Mouse (Mus musculus) frontal cortex, postnatal 36 days (tissue): ENCODE results near the gene Rnf227.
"Not testable (repeated sequence)": the region's sequence is repeated elsewhere in the genome, so short reads cannot be mapped to it uniquely, and the experiment has no call there.

Experiments used
- DNase-seq, 2 experiments: peaks; one replicate each; pipeline ENCODE4 v3.0.0; 2022; ENCODE audit warnings: low spot score in 2 of 2

The Rnf227 gene

GRCm38 (mm10) chr11:69340161-69341131 lies at the start of gene Rnf227:
Rnf227 (plus strand) TSS chr11:69340461.
- peak; percentile 83 to 87 for DNase-seq

DNA sequence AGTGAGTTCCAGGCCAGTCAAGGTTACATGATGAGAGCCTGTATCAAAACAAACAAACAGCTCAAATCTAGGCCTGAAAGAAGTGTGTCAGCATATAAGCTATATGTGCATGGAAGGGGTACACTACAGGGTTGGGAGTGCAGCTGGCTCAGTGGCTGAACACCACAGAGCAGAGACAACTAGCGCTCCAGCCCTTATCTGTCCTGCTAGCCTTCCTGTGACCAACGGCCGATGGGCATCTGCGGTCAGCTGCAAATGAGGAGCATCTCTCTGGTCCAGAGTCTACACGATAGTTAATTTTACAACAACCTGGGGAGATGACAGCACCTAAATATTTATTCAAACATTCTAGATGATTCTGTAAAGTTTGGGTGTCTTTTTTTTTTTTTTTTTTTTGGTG lies 49.1 kb upstream of the Rnf227 start:
- no peak for DNase-seq

- DNase-seq = peak; percentile 15 to 38
Measured at GRCm38 (mm10) chr11:69295286-69295685, 45.0 kb upstream of the Rnf227 start.

DNA sequence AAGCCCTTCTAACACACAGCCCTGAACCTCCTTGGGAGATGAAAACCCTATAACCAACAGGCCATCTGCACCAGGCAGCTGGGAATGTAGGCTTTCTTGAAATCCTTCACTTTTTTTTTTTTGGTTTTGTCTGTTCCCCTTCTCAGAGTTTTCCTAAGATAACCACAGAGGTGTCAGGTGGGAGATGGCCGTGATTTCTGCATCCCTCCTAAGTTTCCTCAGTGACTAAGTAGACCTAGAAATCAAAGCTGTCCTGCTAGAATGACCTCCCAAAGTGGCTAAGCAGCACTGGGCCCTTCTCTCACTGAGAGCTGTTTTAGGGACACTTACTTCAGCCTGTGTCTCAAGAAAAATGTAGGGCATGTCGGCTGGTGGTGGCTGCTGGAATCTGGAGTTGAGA lies 42.5 kb upstream of the Rnf227 start:
- peak in 1 of 2 experiments; percentile 27 for DNase-seq

- no peak for DNase-seq
Measured at GRCm38 (mm10) chr11:69298231-69298630, 42.0 kb upstream of the Rnf227 start.

- no peak for DNase-seq
Measured at GRCm38 (mm10) chr11:69302817-69303216, 37.4 kb upstream of the Rnf227 start.

DNA sequence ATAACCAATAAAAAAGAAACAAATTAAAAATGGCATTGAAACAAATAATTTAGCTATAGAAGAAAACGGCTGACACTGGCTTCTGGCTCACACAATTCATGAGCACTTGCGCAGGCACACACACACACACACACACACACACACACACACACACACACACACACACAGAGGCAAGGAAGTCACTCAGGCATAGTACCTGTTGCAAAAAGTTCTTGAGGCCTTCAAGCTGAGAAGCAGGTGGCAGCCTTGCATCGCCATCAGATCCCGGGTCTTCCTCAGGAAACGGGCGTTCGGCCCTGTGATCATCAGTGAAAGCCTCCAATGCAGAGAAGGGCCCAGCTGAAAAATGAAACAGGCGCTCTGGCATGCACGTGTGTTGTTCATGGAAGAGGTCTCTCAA lies 35.0 kb upstream of the Rnf227 start:
- no peak for DNase-seq

- DNase-seq = no peak
Measured at GRCm38 (mm10) chr11:69306039-69306438, 34.2 kb upstream of the Rnf227 start.

DNA sequence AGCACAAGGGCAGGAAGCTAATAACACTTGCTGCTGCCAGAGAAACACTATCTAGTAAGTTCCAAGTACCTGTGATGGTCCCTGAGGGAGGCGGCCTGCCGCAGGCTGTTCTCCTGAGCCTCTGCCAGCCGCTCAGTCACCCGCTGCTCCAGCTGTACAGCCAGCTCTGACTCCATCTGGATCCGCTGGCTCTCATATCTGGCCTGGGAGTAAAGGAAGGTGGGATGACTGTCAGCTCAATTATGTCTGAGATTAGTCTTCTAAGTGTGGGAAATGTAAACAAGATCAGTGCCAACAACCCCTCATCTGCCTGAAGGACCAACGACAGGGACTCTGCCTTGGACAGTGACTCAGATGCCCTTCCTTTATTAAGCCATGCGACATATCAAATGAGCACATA lies 29.0 kb upstream of the Rnf227 start:
- DNase-seq = no peak

GRCm38 (mm10) chr11:69316361-69316760 lies 23.9 kb upstream of the Rnf227 start:
- no peak for DNase-seq

- not testable (repeated sequence) for DNase-seq
Measured at GRCm38 (mm10) chr11:69318000-69318399, 22.3 kb upstream of the Rnf227 start.

DNA sequence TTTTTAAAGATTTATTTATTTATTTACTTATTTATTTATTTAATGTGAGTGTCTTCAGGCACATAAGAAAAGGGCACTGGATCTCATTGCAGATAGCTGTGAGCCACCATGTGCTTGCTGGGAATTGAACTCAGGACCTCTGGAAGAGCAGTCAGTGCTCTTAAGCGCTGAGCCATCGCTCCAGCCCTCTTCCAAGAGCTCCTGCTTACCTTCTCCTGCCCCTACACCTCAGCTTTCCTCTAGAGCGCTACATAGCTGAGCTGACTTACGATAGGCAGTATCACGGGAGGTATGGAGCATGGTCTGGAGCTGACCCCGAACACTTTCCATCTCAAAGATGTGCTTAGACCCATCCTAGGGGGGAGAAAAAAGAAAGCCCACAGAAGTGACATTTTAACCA lies 18.7 kb upstream of the Rnf227 start:
- DNase-seq = no peak

- peak in 1 of 2 experiments; percentile 50 for DNase-seq
Measured at GRCm38 (mm10) chr11:69322010-69322409, 18.3 kb upstream of the Rnf227 start.

GRCm38 (mm10) chr11:69322693-69323471 lies 17.4 kb upstream of the Rnf227 start:
- DNase-seq = no peak

DNA sequence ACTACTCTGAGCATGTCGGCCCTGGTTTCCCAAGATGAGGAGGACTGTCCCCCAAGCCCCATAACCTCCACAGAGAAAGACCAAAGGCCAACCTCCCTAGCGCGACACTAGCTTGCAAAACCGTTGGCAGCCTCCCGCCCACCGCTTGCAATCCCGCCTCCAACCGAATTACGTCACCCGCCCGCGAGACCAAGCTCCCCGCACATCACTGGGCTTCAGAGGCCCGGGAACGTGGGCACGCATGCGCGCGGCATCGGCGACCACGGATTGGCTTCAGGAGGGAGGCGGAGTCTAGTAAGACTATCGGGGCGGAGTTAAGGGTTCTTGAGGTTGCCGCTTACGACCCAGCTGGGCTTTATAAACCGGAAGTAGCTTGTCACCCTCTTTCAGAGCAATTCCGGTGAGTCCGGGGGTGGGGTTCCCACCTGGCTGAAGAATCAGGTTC lies 16.6 kb upstream of the Rnf227 start, which contains the start of the genes Cntrob and Trappc1:
Gene Cntrob (minus strand): TSS at position 109 of the 445 bp plus-strand sequence.
Gene Trappc1 (plus strand): TSS at position 314 of the 445 bp plus-strand sequence.
- peak; percentile 98 to 99 for DNase-seq

GRCm38 (mm10) chr11:69324749-69325148 lies 15.5 kb upstream of the Rnf227 start:
- DNase-seq = no peak

DNA sequence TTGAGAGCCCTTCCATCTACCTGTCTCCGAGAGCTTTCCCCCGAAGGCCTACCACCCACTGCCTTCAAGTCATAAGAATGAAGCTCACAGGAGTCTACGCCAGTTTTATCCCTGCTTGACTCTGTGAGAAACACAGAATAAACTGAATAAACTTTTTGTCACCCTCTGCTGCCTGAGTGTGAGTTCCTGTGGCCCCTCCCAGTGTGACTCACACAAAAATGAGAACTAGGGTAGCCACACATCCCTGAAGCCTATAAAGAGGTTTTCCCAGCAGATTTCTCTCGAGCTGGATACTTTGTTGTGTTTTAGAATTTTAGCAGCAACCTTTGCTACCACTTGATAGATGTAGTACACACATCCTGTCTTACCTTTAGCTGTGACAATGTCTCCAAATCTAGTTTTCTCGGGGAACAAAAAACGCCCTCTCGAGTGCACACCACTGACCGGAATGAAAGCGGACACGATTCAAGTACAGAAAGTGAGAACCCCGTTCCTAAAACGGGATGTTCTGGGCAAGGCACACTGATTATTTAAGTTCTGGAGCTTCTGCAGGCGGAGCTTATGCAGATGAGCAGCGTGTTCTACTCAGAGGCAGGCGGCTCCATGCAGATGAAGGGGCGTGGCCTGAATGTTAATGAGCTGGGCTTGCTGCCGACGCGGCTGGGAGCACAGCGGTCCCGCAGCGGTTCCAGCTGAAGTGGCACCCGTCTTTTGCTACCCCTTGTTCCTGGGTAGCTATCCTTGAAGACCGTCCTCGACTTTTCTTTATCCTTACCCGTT lies 14.4 kb upstream of the Rnf227 start, which contains the start of gene Kcnab3:
Gene Kcnab3 (plus strand): TSS at position 631 of the 780 bp plus-strand sequence.
- DNase-seq = peak; percentile 78 to 86

DNA sequence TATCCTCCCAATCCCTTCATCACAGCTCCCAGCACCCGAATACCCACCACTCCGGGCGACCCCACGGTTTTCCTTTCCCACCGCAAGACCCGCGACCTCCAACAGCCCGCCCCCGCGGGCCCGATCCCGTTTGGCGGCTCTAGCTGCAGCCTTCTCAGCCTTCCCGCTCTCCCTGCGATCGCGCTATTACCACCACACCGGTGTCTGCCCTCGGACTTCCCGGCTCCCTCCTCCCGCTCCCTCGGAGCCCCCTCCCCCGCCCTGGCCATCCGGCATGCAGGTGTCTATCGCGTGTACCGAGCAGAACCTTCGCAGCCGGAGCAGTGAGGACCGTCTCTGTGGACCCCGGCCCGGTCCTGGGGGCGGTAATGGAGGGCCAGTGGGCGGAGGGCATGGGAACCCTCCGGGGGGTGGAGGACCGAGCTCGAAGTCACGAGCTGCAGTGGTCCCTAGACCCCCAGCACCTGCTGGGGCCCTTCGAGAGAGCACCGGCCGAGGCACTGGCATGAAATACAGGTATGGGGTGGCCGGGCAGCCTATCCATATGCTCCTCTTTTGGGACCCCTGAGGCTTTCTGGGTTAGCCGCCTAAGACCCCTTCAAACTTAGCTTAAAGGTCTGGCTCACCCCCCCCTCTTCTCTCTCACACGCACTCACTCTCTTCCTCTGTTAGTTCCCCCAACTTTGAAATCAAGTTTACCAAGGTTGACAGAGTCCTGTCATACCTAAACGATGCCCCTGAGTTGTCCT lies 13.7 kb upstream of the Rnf227 start:
- no peak for DNase-seq

DNA sequence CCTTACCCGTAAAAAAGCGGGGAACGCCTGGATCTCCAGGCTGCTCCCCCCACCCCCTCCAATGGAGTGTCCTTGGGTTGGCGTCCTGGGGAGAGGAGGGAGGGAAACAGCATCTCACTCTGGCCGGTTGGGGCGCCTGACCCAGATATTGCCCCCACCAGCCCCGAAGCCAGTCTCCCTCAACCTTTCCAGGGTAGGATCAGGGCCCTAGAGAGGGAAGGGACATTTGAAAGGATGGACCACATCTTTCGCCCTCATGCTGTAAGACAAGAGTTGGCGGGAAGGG lies 13.2 kb upstream of the Rnf227 start:
- no peak for DNase-seq

DNA sequence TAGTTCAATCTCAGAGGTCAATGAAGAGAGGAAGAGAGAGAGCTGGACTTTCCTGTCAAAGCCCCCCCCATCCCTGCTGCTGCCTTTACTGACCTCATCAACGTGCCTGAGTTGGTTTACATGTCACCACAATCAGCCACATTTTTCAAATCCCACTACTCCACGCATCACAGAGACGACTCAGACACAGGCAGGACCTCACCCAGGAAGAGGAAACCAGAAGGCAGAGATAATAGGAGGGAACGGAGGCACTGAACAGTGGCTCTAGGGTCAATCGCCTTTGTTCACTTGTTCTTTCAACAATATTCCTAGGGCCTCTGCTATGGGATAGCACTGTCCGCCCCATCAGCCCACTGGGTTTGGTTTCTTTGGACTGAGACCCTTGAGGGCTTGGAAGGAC lies 12.6 kb upstream of the Rnf227 start:
- no peak for DNase-seq

- no peak for DNase-seq
Measured at GRCm38 (mm10) chr11:69328517-69328916, 11.7 kb upstream of the Rnf227 start.
